Mouse (Mus musculus) cerebellum, adult 2 months (tissue): Measurements from ENCODE around the gene Mta3. TPM values are rescaled to one million over a fixed set of nuclear protein-coding genes. Genes with fewer than 3 reads are reported as not detected.
A peak's percentile ranks its signal among the peaks of the same experiment; 100 is the strongest.

Experiments used
- DNase-seq, 2 experiments: peaks; one replicate each; pipeline ENCODE4 v3.0.0; 2021
- H3K27ac ChIP-seq: fragments of 200-500 bp; 2 replicates; pipeline ENCODE4 v1.5.1; 2012; ENCODE audit warnings: low read length, control low read depth, inconsistent platforms; ENCODE audit not compliant: insufficient read depth
- H3K27me3 ChIP-seq: fragments of 200-500 bp; 2 replicates; pipeline ENCODE4 v1.6.1; 2012; ENCODE audit warnings: inconsistent platforms, mild to moderate bottlenecking, low read length, moderate library complexity; ENCODE audit not compliant: control insufficient read depth, insufficient read depth
- H3K4me1 ChIP-seq: fragments of 200-500 bp; 2 replicates; pipeline ENCODE4 v1.6.1; 2011; ENCODE audit warnings: low read length; ENCODE audit not compliant: control insufficient read depth, insufficient read depth
- H3K4me3 ChIP-seq: fragments of 200-500 bp; replicated peaks from 2 replicates; pipeline ENCODE3; 2011; ENCODE audit warnings: mild to moderate bottlenecking, low read depth, low read length, control low read depth; ENCODE audit not compliant: insufficient read depth
- CTCF ChIP-seq: fragments of 200-500 bp; IDR thresholded peaks from 2 replicates; pipeline ENCODE4 v1.5.1; 2011; ENCODE audit warnings: low read depth, mild to moderate bottlenecking, control low read depth, low read length, moderate library complexity, borderline replicate concordance; ENCODE audit not compliant: insufficient read depth
- POLR2A ChIP-seq: fragments of 200-500 bp; IDR thresholded peaks from 2 replicates; pipeline ENCODE4 v1.6.1; 2011; ENCODE audit warnings: low read length, control low read depth, borderline replicate concordance; ENCODE audit not compliant: insufficient read depth
- WGBS: fragments of 180-500 bp; shearing (Covaris S2); methylation state at CpG from one replicate; pipeline ENCODE4 v1.1.7; 2018; 5-methylcytosine and 5-hydroxymethylcytosine counted together
- polyA plus RNA-seq: library from polyadenylated mRNA; depleted of rRNA; stranded (reverse); fragments of >200 nt; gene quantifications from 2 replicates; pipeline ENCODE4 v1.2.3, GENCODE M21; 2012; rRNA removed

Gene Mta3
- polyA plus RNA-seq: 67.2 and 68.2 TPM in 2 replicates

DNA sequence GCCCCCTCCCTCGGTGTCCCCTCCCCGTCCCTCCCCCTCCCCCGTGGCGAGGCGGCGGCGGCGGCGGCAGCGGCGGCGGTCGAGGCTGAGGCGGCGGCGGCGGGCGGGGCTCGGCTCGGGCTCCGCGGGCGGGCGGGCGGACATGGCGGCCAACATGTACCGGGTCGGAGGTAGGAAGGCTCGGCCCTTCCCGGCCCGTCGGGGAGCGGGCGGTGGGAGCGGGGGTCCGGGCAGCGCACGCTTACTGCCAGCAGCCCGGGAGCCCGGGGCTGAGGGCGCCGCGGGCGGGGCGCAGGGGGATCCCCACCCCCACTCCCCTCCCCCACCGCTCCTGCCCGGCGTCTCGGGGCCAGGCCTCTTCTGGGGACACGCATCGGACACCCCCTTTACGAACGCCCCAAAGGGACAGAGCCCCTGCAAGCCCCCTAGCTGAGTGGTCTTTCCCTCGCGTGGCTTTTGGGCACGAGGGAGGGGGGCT, at the start of gene Mta3:
Gene Mta3, plus strand, starts transcription at position 48 of the 478 bp plus-strand sequence.
- H3K27ac ChIP-seq: peak within 1 kb of the TSS; percentile 85
- H3K4me3 ChIP-seq: peak within 1 kb of the TSS; percentile 76
- DNase-seq: peak in 1 of 2 experiments; percentile 69
- 1% methylated on average over 48 of the region's 56 CpGs for WGBS
- H3K27me3 ChIP-seq: no peaks in the 10 kb centered on the region
- TF ChIP-seq POLR2A: no peak
- no peak for TF ChIP-seq CTCF
- H3K4me1 ChIP-seq: peaks cover 3% of the 10 kb centered on the region; the same call in 1 of the 2 replicates

DNA sequence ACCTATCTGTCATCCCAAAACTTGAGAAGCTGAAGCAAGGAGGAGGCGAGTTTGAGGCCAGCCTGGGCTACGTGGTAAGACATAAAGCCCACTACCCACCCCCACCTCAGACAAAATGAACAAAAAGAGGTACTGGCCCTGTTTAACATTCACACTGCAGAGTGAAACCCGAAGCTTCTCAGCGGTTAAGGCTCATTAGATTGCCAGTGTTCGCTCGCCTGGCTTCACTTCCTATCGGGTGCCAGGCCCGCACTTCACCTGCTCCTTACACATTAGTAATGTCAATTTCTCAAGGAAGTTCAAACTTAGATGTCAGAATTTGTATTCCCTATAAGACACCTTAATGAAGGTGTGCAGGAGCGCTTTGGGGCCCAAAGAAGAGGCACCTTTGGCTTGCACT, 48.6 kb upstream of the Mta3 start:
- Histone ChIP-seq H3K27ac (no peak overlapping the region), H3K27me3 (no peaks in the 10 kb centered on the region), H3K4me1 (no peaks in the 10 kb centered on the region), H3K4me3 (no peak overlapping the region)
- no peak for DNase-seq
- 82% methylated on average over 9 of the region's 9 CpGs for WGBS
- TF ChIP-seq CTCF (no peak), POLR2A (no peak)

DNA sequence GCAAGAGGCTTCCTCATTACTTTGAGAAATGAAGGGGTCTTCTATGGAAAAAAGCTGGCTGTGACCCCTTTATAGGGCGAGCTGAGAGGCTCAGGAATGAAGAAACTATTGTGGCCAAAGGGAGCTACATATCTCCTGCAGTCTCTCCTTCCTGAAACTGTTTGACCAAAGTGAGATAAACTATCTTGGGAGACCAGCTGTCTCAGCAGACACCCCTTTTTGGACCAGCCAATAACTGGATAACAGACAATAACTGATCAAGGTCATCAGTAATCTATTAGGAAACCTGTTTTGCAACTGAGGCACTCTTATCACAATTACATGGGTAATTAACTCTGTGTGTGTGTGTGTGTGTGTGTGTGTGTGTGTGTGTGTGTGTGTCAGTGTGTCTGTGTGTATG, 47.0 kb upstream of the Mta3 start:
- Histone ChIP-seq H3K27me3 (no peaks in the 10 kb centered on the region), H3K4me1 (no peaks in the 10 kb centered on the region), H3K27ac (no peak overlapping the region), H3K4me3 (no peak overlapping the region)
- no peak for DNase-seq
- WGBS: 59% methylated on average over 1 of the region's 1 CpGs
- TF ChIP-seq POLR2A (no peak), CTCF (no peak)

DNA sequence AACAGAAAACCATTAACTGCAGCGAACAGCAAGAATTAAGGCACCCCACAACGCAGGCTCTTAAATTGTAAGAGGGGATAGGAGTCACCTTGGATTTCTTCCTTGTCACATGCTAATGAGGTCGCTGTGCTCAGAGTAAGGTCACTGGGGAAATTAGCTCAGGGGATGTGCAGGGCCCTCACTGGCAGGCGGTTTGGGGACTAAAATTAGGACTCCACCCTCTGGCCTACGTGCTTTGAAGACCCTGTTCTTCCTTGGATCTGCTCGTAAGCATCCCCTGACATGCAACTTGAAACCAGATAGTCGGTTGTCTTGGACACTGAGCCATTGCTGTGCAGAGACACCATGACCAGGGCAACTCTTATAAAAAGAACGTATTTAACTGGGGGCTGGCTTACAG, 41.2 kb upstream of the Mta3 start:
- Histone ChIP-seq H3K27me3 (no peaks in the 10 kb centered on the region), H3K4me1 (no peaks in the 10 kb centered on the region), H3K4me3 (no peak overlapping the region), H3K27ac (no peak overlapping the region)
- WGBS: 45% methylated on average over 8 of the region's 8 CpGs
- TF ChIP-seq CTCF (no peak), POLR2A (no peak)
- DNase-seq: no peak

DNA sequence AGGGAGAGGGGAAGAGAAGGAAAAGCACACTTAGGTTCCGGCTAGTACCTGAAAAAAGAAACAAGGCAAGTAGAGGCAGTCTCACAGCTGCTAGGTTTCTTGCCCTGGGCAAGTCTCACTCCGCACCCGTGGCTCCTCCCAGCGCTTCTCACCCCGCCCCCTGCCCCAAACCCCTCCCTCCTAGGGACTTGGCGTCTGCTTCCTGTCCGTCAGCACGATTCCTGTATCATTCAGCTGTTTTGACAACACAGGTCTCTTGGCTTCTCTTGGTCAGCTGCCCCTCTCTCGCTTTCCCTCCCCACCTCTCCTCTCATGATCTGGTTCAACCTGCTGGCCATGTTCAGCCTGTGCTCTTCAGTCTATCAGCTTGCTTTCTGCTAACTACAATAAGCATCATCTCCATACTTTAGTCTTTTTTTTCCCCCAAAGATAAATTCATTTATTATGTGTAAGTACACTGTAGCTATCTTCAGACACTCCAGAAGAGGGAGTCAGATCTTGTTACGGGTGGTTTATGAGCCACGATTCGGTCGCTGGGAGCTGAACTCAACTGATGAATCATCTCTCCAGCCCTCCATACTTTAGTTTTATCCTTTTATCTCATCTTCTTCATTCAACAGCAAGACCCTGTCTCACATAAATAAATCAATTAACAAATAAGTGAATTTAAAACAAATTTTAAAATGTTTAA, 39.2 kb upstream of the Mta3 start:
- Histone ChIP-seq H3K27me3 (no peaks in the 10 kb centered on the region), H3K4me3 (no peak overlapping the region), H3K4me1 (no peaks in the 10 kb centered on the region), H3K27ac (no peak overlapping the region)
- WGBS: 82% methylated on average over 13 of the region's 13 CpGs
- no peak for DNase-seq
- no peak for TF ChIP-seq POLR2A
- TF ChIP-seq CTCF: no peak

DNA sequence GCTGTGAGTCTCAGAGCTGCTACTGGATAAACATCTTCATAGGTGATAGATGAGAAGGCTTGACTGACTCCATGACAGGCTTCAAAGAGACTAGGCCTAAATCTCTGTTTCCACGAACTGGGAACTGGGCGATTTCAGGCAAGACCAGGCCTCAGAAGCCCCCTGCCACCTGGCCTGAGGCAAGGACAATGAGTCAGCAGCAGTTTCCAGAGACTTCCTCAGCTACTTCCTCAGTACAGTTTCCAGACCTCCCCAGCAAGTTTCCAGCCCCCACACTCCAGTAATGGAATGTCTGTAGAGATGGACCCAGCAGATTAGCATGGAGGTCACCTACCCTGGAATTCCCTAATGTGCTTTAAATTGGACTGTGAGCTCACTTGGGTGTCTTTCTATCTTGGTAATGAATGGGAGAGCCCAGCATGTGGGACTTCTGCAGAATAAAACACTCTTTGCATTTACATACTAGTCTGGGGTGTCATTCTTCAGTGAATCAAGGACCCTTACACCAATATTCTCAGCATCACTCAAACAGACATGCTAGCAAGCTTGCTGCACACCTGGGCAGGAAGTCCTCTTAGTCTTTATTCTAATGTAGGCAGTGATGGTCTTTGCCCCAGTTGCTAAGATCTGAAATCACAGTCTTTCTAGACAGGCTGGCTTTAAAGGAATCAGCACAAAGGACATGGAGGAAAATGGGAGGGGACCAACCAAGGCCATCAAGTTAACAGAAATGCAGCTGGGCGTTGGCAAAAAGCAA, 37.9 kb upstream of the Mta3 start:
- no peak for DNase-seq
- no peak for TF ChIP-seq CTCF
- no peak for TF ChIP-seq POLR2A
- H3K27ac ChIP-seq: no peak overlapping the region
- H3K4me3 ChIP-seq: no peak overlapping the region
- no peaks in the 10 kb centered on the region for H3K27me3 ChIP-seq
- 92% methylated on average over 3 of the region's 3 CpGs for WGBS
- H3K4me1 ChIP-seq: no peaks in the 10 kb centered on the region

DNA sequence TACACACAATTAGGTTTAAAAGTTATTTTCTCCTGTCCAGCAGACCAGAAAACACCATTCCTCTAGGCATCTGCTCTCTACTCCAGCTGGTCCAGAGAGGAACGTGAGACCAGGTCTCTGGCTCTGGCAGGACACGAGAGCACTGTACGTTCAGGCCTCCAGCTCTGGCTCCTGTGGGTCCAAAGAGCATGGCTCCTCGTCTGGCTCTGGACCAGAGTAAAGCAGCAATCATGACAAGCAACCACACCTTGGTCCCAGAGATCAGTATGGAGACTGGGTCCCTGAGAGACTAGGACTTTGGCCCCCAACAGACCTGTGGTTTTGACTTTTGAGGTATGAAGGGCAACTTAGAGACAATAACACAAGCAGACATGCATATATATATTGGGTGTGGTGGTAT, 33.3 kb upstream of the Mta3 start:
- DNase-seq: no peak
- H3K4me1 ChIP-seq: no peaks in the 10 kb centered on the region
- TF ChIP-seq POLR2A (no peak), CTCF (no peak)
- WGBS: 67% methylated on average over 4 of the region's 4 CpGs
- no peaks in the 10 kb centered on the region for H3K27me3 ChIP-seq
- no peak overlapping the region for H3K4me3 ChIP-seq
- H3K27ac ChIP-seq: no peak overlapping the region

DNA sequence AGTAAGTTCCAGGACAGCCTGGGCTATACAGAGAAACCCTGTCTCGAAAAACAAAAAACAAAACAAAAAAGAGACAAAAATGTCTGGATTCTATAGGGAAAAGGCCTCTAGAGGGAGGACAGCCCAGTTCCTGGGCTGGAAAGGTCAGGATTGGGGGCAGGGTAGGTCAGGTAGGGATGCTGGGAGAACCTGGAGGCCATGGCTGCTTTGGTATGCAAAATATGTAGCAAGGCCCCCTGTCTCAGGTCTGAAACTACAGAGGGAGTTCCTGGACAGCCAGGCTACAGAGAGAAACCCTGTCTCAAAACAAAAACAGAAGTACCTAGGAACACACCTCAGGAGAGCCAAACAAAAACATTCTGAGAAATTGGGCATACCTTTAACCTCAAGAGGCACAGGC, 28.6 kb upstream of the Mta3 start:
- WGBS: 88% methylated on average over 1 of the region's 1 CpGs
- H3K4me3 ChIP-seq: no peak overlapping the region
- H3K4me1 ChIP-seq: no peaks in the 10 kb centered on the region
- H3K27me3 ChIP-seq: no peaks in the 10 kb centered on the region
- DNase-seq: no peak
- H3K27ac ChIP-seq: no peak overlapping the region
- TF ChIP-seq POLR2A (no peak), CTCF (no peak)
